Mouse (Mus musculus): ENCODE results near the gene Kctd21. TPM values are rescaled to one million over a fixed set of nuclear protein-coding genes. Genes with fewer than 3 reads are reported as not detected.

Gene Kctd21
- polyA plus RNA-seq, 1 experiment from 2014 or later, result 5.7 TPM

DNA sequence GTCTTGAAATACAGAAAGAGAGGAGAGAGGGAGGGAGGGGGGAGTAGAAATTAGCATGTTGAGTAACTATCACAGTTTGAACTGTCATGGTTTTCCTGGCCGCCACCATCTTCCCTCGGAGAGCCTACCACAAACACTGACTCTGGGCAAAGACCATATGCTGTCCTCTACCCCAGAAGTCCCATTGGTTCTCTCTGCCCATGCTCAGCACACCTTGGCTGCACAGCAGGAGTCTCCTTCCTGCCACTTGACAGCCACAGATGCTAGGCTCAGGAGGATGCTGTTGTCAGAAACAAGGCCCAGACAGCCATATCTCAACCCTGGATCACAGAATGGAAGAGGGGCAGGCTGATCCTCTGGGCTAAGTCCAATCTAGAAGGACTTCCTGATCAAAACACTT is 2.3 kb downstream of the Kctd21 start:
- H3K36me3 ChIP-seq (ENCODE audit: insufficient read depth, low read length), result no peaks in the 10 kb centered on the region
- no peak overlapping the region for H3K4me2 ChIP-seq (replicated peaks; ENCODE audit: low read depth, low read length)
- WGBS, result 96% methylated on average over 2 of the region's 2 CpGs
- ATAC-seq, result no peak
- H3K9ac ChIP-seq (replicated peaks; ENCODE audit: low read depth), result no peak overlapping the region
- H3K9me3 ChIP-seq (ENCODE audit: low read length), result no peaks in the 10 kb centered on the region
- H3K4me1 ChIP-seq (ENCODE audit: insufficient read depth, low read depth, low read length), result no peaks in the 10 kb centered on the region; the same call in 1 of the 2 replicates
- H3K4me3 ChIP-seq (ENCODE audit: low read depth, low read length), result no peak overlapping the region
- TF ChIP-seq CTCF (IDR thresholded peaks at IDR 0.05) (no peak), EP300 (IDR thresholded peaks at IDR 0.05) (no peak)
- no peaks in the 10 kb centered on the region for H3K27me3 ChIP-seq (replicated peaks; ENCODE audit: insufficient read depth, low read length)
- DNase-seq (ENCODE audit: low spot score), result no peak
- H3K27ac ChIP-seq (ENCODE audit: low read length), result no peak overlapping the region

DNA sequence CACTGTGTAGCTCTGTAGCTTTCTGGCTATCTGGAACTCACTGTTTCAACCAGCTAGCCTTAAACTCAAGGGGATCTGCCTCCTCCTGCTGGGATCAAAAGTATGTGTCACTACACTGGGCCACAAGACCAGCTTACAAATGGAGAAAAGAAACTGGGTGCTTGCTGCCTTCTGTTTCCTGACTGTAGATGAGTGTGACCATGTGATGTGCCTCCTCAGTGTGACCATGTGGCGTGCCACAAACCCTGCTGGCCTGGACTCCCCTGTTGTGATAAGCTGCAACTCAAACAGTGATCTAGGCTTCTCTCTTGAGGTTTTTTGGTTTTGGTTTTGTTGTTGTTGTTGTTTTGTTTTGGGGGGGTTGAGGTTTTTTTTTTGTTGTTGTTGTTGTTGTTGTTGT is 4.6 kb downstream of the Kctd21 start:
- TF ChIP-seq CTCF (IDR thresholded peaks at IDR 0.05) (no peak), EP300 (IDR thresholded peaks at IDR 0.05) (no peak)
- no peak overlapping the region for H3K4me2 ChIP-seq (replicated peaks; ENCODE audit: low read depth, low read length)
- WGBS, result 61% methylated on average over 1 of the region's 1 CpGs
- H3K4me1 ChIP-seq (ENCODE audit: insufficient read depth, low read depth, low read length), result peaks cover 3% of the 10 kb centered on the region; the same call in 1 of the 2 replicates
- H3K9ac ChIP-seq (replicated peaks; ENCODE audit: low read depth), result no peak overlapping the region
- no peak overlapping the region for H3K4me3 ChIP-seq (ENCODE audit: low read depth, low read length)
- no peak overlapping the region for H3K27ac ChIP-seq (ENCODE audit: low read length)
- no peaks in the 10 kb centered on the region for H3K9me3 ChIP-seq (ENCODE audit: low read length)
- no peaks in the 10 kb centered on the region for H3K36me3 ChIP-seq (ENCODE audit: insufficient read depth, low read length)
- no peak for DNase-seq (ENCODE audit: low spot score)
- no peaks in the 10 kb centered on the region for H3K27me3 ChIP-seq (replicated peaks; ENCODE audit: insufficient read depth, low read length)
- no peak for ATAC-seq

DNA sequence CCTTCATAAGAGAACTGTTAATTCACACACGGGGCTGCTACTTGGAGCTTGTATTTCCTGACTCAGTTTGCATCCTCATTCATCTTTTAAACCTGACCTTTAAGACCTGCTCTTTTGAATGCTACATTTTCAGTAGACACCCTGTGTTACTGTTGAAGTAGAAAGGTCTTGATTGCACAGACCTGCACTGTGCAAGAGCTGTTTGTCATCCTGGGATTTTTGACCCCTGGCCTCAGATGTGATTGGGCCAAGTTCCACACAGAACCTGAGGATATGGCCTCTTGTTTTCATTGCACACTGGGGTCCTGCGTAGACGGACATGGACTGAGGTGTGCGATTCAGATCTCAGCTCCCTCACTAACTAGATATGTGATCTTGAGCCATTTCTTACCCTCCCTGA is 6.5 kb downstream of the Kctd21 start:
- DNase-seq (ENCODE audit: low spot score), result no peak
- WGBS, result 72% methylated on average over 4 of the region's 4 CpGs
- no peak overlapping the region for H3K4me3 ChIP-seq (ENCODE audit: low read depth, low read length)
- no peak for ATAC-seq
- H3K4me1 ChIP-seq (ENCODE audit: insufficient read depth, low read depth, low read length), result peaks cover 3% of the 10 kb centered on the region; the same call in 1 of the 2 replicates
- H3K9ac ChIP-seq (replicated peaks; ENCODE audit: low read depth), result no peak overlapping the region
- H3K27ac ChIP-seq (ENCODE audit: low read length), result no peak overlapping the region
- H3K36me3 ChIP-seq (ENCODE audit: insufficient read depth, low read length), result no peaks in the 10 kb centered on the region
- TF ChIP-seq CTCF (IDR thresholded peaks at IDR 0.05), result no peak
- no peak for TF ChIP-seq EP300 (IDR thresholded peaks at IDR 0.05)
- H3K27me3 ChIP-seq (replicated peaks; ENCODE audit: insufficient read depth, low read length), result no peaks in the 10 kb centered on the region
- H3K4me2 ChIP-seq (replicated peaks; ENCODE audit: low read depth, low read length), result no peak overlapping the region
- no peaks in the 10 kb centered on the region for H3K9me3 ChIP-seq (ENCODE audit: low read length)

DNA sequence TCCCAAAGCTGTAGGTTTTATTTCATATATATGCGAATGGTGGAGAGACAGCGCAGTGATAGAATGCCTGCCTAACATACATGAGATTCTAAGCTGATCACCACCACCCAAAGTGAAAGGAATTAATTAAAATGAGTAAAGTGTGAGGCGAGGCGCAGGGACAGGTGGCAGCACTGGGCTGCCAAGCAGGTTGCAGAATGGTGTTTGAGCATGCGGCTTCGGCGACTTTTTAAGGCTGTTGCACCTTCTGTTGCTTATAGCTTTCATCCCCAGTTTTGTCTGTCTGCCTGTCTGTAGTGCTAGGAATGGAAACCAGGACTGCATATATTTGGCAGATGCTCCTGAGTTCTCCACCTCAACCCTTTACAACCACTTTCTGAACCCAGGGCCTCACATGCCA is 7.5 kb downstream of the Kctd21 start:
- no peak for ATAC-seq
- H3K4me3 ChIP-seq (ENCODE audit: low read depth, low read length), result no peak overlapping the region
- no peaks in the 10 kb centered on the region for H3K27me3 ChIP-seq (replicated peaks; ENCODE audit: insufficient read depth, low read length)
- H3K9me3 ChIP-seq (ENCODE audit: low read length), result no peaks in the 10 kb centered on the region
- peaks cover 3% of the 10 kb centered on the region; the same call in 1 of the 2 replicates for H3K4me1 ChIP-seq (ENCODE audit: insufficient read depth, low read depth, low read length)
- DNase-seq (ENCODE audit: low spot score), result no peak
- no peak overlapping the region for H3K9ac ChIP-seq (replicated peaks; ENCODE audit: low read depth)
- no peak overlapping the region for H3K4me2 ChIP-seq (replicated peaks; ENCODE audit: low read depth, low read length)
- no peaks in the 10 kb centered on the region for H3K36me3 ChIP-seq (ENCODE audit: insufficient read depth, low read length)
- WGBS, result 93% methylated on average over 7 of the region's 7 CpGs
- TF ChIP-seq CTCF (IDR thresholded peaks at IDR 0.05) (peak; percentile 14; the same call in 1 of the 2 replicates), EP300 (IDR thresholded peaks at IDR 0.05) (no peak)
- no peak overlapping the region for H3K27ac ChIP-seq (ENCODE audit: low read length)

DNA sequence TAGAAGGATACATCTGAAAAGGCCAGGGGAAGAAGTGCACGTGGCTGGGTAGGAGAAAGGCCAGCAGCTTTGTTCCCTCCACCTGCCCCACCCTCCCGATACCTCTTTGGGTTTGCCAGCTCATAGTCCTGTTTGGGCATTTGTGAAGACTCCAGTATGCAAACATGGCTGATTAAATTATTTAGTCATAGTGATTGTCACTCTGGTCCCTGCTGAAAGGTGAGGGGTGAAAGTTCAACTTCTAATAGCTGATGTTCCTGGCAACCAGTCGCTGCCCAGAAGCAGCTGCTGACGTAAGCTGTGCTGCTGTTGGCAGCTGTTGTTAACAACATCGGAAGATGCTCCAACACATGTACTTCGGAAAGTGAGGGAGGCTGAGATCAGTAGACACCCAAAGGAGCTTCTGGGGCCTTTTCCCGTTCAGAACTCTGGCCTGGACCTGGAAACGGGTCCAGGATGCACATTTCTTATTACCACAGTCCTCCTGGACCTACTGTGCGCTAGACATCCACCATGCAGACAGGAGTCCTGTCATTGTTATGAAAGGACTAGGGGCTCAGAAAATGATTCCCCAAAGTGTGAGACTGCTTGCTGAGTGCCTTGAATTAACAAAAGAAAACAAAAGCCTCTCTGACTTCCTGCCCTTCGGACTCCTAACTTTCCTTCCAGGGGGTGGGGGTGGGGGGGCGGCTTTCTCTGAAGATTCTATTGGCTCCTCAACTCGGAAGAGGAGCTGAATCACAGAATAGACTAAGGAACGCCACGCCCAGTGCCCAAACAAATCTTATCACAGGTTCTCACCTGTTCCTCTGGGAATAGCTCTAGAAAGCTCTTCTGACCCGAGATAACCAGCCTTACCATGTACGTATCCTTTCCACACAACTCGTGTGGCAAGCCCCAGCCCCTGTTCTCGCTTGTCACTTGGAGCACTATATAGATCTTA is 9.1 kb downstream of the Kctd21 start:
- 0 out of 2 replicates have a peak, but pooled peaks have one; percentile 17 for TF ChIP-seq EP300 (IDR thresholded peaks at IDR 0.05)
- no peak for TF ChIP-seq CTCF (IDR thresholded peaks at IDR 0.05)
- H3K4me3 ChIP-seq (ENCODE audit: low read depth, low read length), result no peak overlapping the region
- no peaks in the 10 kb centered on the region for H3K27me3 ChIP-seq (replicated peaks; ENCODE audit: insufficient read depth, low read length)
- H3K36me3 ChIP-seq (ENCODE audit: insufficient read depth, low read length), result no peaks in the 10 kb centered on the region
- no peaks in the 10 kb centered on the region for H3K9me3 ChIP-seq (ENCODE audit: low read length)
- ATAC-seq (peak; percentile 73), DNase-seq (ENCODE audit: low spot score) (peak; percentile 64)
- WGBS, result 46% methylated on average over 18 of the region's 18 CpGs
- peaks cover 3% of the 10 kb centered on the region; the same call in 1 of the 2 replicates for H3K4me1 ChIP-seq (ENCODE audit: insufficient read depth, low read depth, low read length)
- H3K27ac ChIP-seq (ENCODE audit: low read length), result 0 out of 2 replicates have a peak overlapping the region, but pooled peaks have one; percentile 60
- no peak overlapping the region for H3K4me2 ChIP-seq (replicated peaks; ENCODE audit: low read depth, low read length)
- no peak overlapping the region for H3K9ac ChIP-seq (replicated peaks; ENCODE audit: low read depth)

DNA sequence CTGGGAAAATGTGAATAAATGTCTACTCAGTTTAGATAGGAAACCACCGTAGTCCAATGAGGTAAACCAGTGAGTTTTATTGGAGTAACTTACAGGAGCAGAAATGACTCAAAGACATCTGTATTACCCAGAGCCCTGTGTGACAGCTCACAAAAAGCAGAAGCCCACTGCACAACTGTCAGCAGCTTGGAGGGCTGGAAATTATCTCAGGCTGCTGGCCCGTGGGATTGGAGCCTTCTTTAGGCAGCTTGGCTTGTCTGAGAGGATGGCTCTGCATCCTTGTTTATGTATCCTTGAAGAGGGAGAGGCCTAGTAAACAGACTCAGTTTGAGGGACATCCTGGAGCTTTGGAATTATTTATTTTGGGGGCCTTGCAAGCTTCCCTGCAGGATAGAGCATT is 10.8 kb downstream of the Kctd21 start:
- DNase-seq (ENCODE audit: low spot score), result no peak

More for the DNA sequence above, 10.8 kb downstream of the Kctd21 start:
- Histone ChIP-seq H3K9me3 (ENCODE audit: low read length) (no peaks in the 10 kb centered on the region), H3K4me2 (replicated peaks; ENCODE audit: low read depth, low read length) (no peak overlapping the region), H3K36me3 (ENCODE audit: insufficient read depth, low read length) (0 out of 2 replicates have a peak, but pooled peaks cover 8% of the 10 kb centered on the region), H3K9ac (replicated peaks; ENCODE audit: low read depth) (no peak overlapping the region), H3K27ac (ENCODE audit: low read length) (no peak overlapping the region), H3K4me1 (ENCODE audit: insufficient read depth, low read depth, low read length) (peaks cover 3% of the 10 kb centered on the region; the same call in 1 of the 2 replicates), H3K4me3 (ENCODE audit: low read depth, low read length) (no peak overlapping the region), H3K27me3 (replicated peaks; ENCODE audit: insufficient read depth, low read length) (no peaks in the 10 kb centered on the region)
- WGBS, result 67% methylated on average over 2 of the region's 2 CpGs
- no peak for ATAC-seq
- no peak for TF ChIP-seq CTCF (IDR thresholded peaks at IDR 0.05)
- no peak for TF ChIP-seq EP300 (IDR thresholded peaks at IDR 0.05)
